Comparison of ENCODE assay signal across 31 mouse cellular contexts in the genomic region with DNA sequence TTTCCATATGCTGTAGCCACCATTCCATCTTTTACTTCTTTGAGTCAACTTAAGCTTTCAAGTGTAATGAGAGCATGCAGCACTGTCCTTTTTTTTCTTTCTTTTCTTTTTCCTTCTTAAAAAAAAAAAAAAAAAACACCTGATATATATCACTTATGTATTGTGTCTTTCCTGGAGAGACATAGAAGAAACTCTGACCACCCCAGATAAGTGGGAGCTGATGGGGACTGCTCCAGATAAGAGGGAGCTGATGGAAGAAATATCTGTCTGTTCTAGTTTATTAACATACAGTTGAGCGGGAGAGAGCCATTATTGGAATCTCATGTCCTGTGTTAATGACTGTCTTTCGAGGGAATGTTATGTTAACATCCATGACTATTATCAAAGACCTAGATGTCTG.
"Had no signal": no experiment of that assay in that cellular context is flagged by ENCODE, and none has a peak within 500 bp of the region (broad histone marks: within the 10 kb centered on the region; RNA-seq: fewer than 3 reads in every experiment).

No protein-coding gene starts in this region.

- H3K9me3 ChIP-seq: limb, embryonic 10.5 days; limb, embryonic 13.5 days; limb, embryonic 15.5 days; liver, embryonic 12.5 days; liver, embryonic 13.5 days; liver, embryonic 15.5 days; lung, embryonic 15.5 days; midbrain, embryonic 10.5 days; midbrain, embryonic 12.5 days; midbrain, embryonic 15.5 days; neural tube, embryonic 12.5 days had no signal

- DNase-seq: left cerebral cortex, postnatal 4 days; liver; liver, embryonic 13.5 days; liver, postnatal 0 days; lung, adult 18-20 months; lung, adult 2 months; lung, embryonic 14.5 days; lung, postnatal 10 days; lung, postnatal 14 days; lung, postnatal 36 days; lung, postnatal 4 days; midbrain, embryonic 14.5 days had no signal

- H3K4me1 ChIP-seq: limb, embryonic 10.5 days; limb, embryonic 12.5 days; limb, embryonic 13.5 days; limb, embryonic 15.5 days; liver, embryonic 13.5 days; liver, embryonic 15.5 days; lung, embryonic 15.5 days; megakaryocyte, embryonic 14.5 days; midbrain, embryonic 10.5 days; midbrain, embryonic 12.5 days; midbrain, embryonic 13.5 days; midbrain, embryonic 15.5 days; neural tube, embryonic 12.5 days had no signal

- H3K9ac ChIP-seq: limb, embryonic 12.5 days; limb, embryonic 13.5 days; limb, embryonic 15.5 days; liver, embryonic 12.5 days; liver, embryonic 13.5 days; liver, embryonic 14.5 days; liver, embryonic 15.5 days; liver, postnatal 0 days; lung, embryonic 14.5 days; lung, embryonic 15.5 days; midbrain, embryonic 12.5 days; midbrain, embryonic 13.5 days; midbrain, embryonic 15.5 days; neural tube, embryonic 12.5 days had no signal

- ATAC-seq: liver, embryonic 12.5 days; liver, postnatal 0 days; lung, postnatal 0 days; midbrain, embryonic 13.5 days; midbrain, embryonic 15.5 days; midbrain, embryonic 16.5 days had no signal

- H3K27ac ChIP-seq: limb, embryonic 10.5 days; limb, embryonic 12.5 days; limb, embryonic 13.5 days; limb, embryonic 15.5 days; liver, embryonic 12.5 days; liver, embryonic 13.5 days; liver, embryonic 14.5 days; liver, embryonic 15.5 days; lung, embryonic 15.5 days; macrophage; midbrain, embryonic 10.5 days; midbrain, embryonic 12.5 days; midbrain, embryonic 13.5 days; midbrain, embryonic 15.5 days; neural tube, embryonic 12.5 days had no signal

- H3K4me3 ChIP-seq: limb, embryonic 10.5 days; limb, embryonic 12.5 days; limb, embryonic 13.5 days; limb, embryonic 15.5 days; liver, embryonic 12.5 days; liver, embryonic 13.5 days; liver, embryonic 15.5 days; lung, embryonic 15.5 days; megakaryocyte, embryonic 14.5 days; midbrain, embryonic 10.5 days; midbrain, embryonic 12.5 days; midbrain, embryonic 13.5 days; midbrain, embryonic 15.5 days; myocyte; neural tube, embryonic 12.5 days had no signal

- H3K4me2 ChIP-seq: limb, embryonic 12.5 days; limb, embryonic 13.5 days; limb, embryonic 15.5 days; liver, embryonic 11.5 days; liver, embryonic 12.5 days; liver, embryonic 13.5 days; liver, embryonic 15.5 days; lung, embryonic 14.5 days; lung, embryonic 15.5 days; midbrain, embryonic 12.5 days; midbrain, embryonic 13.5 days; midbrain, embryonic 15.5 days; neural tube, embryonic 12.5 days had no signal

- H3K27me3 ChIP-seq: limb, embryonic 12.5 days; limb, embryonic 13.5 days; limb, embryonic 15.5 days; liver, embryonic 12.5 days; liver, embryonic 13.5 days; liver, embryonic 15.5 days; lung, embryonic 15.5 days; megakaryocyte, embryonic 14.5 days; midbrain, embryonic 12.5 days; midbrain, embryonic 13.5 days; midbrain, embryonic 15.5 days; neural tube, embryonic 12.5 days had no signal
